Mouse (Mus musculus) central nervous system, embryonic 18 days (tissue): Measurements from ENCODE around the gene Lsm5. TPM values are rescaled to one million over a fixed set of nuclear protein-coding genes. Genes with fewer than 3 reads are reported as not detected.

ENCODE experiments used
- polyA plus RNA-seq: library from polyadenylated mRNA; depleted of rRNA; stranded (reverse); fragments of >200 nt; gene quantifications from 2 replicates; pipeline ENCODE4 v1.2.3, GENCODE M21; 2012; rRNA removed

Gene Lsm5
- polyA plus RNA-seq = 80.3 and 86.1 TPM in 2 replicates

GRCm38 (mm10) chr6:56703931-56704900, at the start of gene Lsm5:
Lsm5 (minus strand) TSS chr6:56704710.

GRCm38 (mm10) chr6:56714574-56715269, 10.2 kb upstream of the Lsm5 start, which contains the start of gene Avl9:
Avl9 (plus strand) TSS chr6:56714899.

Other genes with a start within 250 kb of the Lsm5 start
- 8.0 and 11.8 TPM in 2 replicates for gene Pde1c, start 135.6 kb downstream of the Lsm5 start, polyA plus RNA-seq
- gene Avl9, start 10.2 kb upstream of the Lsm5 start, polyA plus RNA-seq = 27.0 and 28.4 TPM in 2 replicates
- gene Kbtbd2, start 93.1 kb upstream of the Lsm5 start, polyA plus RNA-seq = 31.6 and 32.6 TPM in 2 replicates
- 25.1 and 32.6 TPM in 2 replicates for gene Fkbp9, start 127.3 kb upstream of the Lsm5 start, polyA plus RNA-seq
- 75.9 and 85.6 TPM in 2 replicates for gene Nt5c3, start 219.2 kb upstream of the Lsm5 start, polyA plus RNA-seq
- 0.41 and 0.51 TPM in 2 replicates for gene Vmn1r4, start 219.3 kb upstream of the Lsm5 start, polyA plus RNA-seq